Mouse (Mus musculus): ENCODE measurements at regions not wholly inside any gene's neighbourhood (a gene's known extent, or its start where the extent isn't known, plus 50 kb on each side); places are given as distances from the start of the nearest gene placed in this dataset.

DNA sequence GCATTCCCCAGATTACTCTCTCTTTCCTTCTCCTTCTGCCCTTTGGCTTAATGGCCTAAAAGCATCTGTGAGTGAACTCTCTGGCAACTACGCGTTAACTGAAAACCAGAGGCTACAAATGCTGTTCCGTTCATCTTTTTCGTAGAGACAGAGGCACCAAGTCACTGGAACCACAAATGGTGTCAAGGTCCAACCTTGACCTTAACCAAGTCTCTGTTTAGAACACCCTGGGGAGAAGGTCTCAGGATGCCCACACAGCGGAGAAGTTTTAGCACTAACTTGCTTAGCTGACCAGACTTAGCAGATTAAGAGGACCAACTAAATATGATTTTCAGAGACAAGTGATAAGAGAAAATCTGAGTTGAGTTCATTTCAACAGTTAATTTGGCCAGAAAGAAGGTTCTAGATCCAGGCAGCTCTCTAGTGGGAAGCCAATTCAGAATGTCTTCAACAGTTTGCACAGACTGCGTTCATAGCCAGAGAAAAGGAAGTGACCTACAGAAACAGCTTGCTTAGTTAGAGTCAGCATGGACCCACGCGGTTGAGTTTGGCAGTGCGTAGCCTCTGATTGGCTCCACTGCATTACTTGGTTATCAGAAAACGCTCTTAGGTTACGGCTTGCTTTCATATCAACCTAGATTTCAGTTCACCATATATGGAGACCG is 169.8 kb downstream of the Ly86 start:
- H3K4me2 ChIP-seq (replicated peaks; ENCODE audit: low read depth, low read length), result no peak overlapping the region; the same call in 1 of the 2 replicates
- H3K4me3 ChIP-seq (ENCODE audit: low read length), result no peak overlapping the region
- H3K27me3 ChIP-seq (ENCODE audit: control insufficient read depth, insufficient read depth, low read length), result no peaks in the 10 kb centered on the region
- peak overlapping the region; percentile 57 for H3K27ac ChIP-seq (ENCODE audit: low read depth, low read length)
- H3K4me1 ChIP-seq (ENCODE audit: control insufficient read depth, insufficient read depth, low read length), result peaks cover 12% of the 10 kb centered on the region
- 73% methylated on average over 12 of the region's 12 CpGs for WGBS
- H3K36me3 ChIP-seq (ENCODE audit: control insufficient read depth, insufficient read depth, low read length), result no peaks in the 10 kb centered on the region
- ATAC-seq (ENCODE audit: low FRiP score, low TSS enrichment), result no peak
- no peak overlapping the region for H3K9ac ChIP-seq (ENCODE audit: low read depth, low read length)
- H3K9me3 ChIP-seq (ENCODE audit: control insufficient read depth, low read length), result no peaks in the 10 kb centered on the region

DNA sequence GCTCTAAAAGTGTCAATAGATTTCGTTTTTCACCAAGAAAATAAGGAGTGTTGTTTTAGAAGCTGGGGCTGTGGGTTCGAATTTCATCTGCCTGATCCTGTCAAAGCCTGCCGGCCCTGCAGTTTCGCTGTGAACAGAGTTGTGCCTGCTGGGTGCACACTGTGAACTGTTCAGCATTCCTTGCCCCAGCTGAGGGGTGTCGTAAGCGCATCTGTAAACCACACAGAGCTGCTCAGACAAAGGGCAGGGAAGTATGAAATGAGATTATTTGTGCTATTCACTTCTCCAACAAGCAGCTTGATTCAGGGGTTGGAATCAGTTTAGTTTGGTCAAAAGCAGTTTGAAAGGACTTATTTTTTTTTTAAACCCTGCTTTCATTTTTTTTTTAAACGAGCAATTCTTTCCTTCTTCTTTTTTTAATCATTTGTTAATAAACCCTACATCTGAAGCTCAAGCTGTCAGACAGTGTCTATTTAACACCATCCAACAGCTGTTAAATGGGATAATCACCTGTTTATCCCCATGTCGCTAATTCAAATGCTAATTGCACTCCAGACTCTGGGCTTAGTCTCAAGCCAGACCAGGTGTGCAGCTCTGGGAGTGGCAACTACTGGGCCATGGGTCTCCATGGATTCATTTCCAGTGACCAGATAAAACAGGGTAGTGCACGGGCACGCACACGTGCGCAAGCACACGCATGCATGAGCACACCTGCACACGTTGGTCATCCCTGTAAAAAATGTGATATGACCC is 172.2 kb downstream of the Ly86 start:
- Histone ChIP-seq H3K4me3 (ENCODE audit: low read length) (no peak overlapping the region), H3K4me2 (replicated peaks; ENCODE audit: low read depth, low read length) (no peak overlapping the region), H3K27me3 (ENCODE audit: control insufficient read depth, insufficient read depth, low read length) (no peaks in the 10 kb centered on the region), H3K9me3 (ENCODE audit: control insufficient read depth, low read length) (no peaks in the 10 kb centered on the region), H3K36me3 (ENCODE audit: control insufficient read depth, insufficient read depth, low read length) (no peaks in the 10 kb centered on the region), H3K9ac (ENCODE audit: low read depth, low read length) (no peak overlapping the region), H3K4me1 (ENCODE audit: control insufficient read depth, insufficient read depth, low read length) (peaks cover 12% of the 10 kb centered on the region), H3K27ac (ENCODE audit: low read depth, low read length) (no peak overlapping the region)
- 52% methylated on average over 14 of the region's 14 CpGs for WGBS
- no peak for ATAC-seq (ENCODE audit: low FRiP score, low TSS enrichment)

DNA sequence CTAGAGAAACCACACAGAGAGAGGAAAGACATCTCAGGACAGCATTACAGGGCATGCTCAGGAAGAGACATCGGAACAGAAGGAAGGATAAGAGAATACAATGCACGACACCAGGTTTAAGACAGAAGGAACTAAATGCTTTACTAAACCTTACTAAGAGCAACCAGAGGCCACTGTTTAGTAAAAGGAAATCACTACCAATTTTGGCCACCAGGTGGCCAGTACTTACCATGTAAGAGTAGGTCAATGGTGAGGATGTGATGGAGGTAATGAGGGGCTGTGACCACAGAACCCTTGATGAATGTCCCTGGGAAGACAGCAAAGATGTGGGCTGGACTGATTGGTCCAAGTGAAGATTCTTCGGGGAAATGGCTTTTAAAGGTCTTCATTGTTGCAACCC is 174.9 kb downstream of the Ly86 start:
- Histone ChIP-seq H3K9me3 (ENCODE audit: control insufficient read depth, low read length) (no peaks in the 10 kb centered on the region), H3K27ac (ENCODE audit: low read depth, low read length) (no peak overlapping the region), H3K27me3 (ENCODE audit: control insufficient read depth, insufficient read depth, low read length) (no peaks in the 10 kb centered on the region), H3K4me1 (ENCODE audit: control insufficient read depth, insufficient read depth, low read length) (peaks cover 2% of the 10 kb centered on the region; the same call in 1 of the 2 replicates), H3K9ac (ENCODE audit: low read depth, low read length) (no peak overlapping the region), H3K4me3 (ENCODE audit: low read length) (no peak overlapping the region), H3K36me3 (ENCODE audit: control insufficient read depth, insufficient read depth, low read length) (no peaks in the 10 kb centered on the region), H3K4me2 (replicated peaks; ENCODE audit: low read depth, low read length) (no peak overlapping the region)
- 80% methylated on average over 3 of the region's 3 CpGs for WGBS
- ATAC-seq (ENCODE audit: low FRiP score, low TSS enrichment), result no peak

- Histone ChIP-seq H3K27me3 (ENCODE audit: control insufficient read depth, insufficient read depth, low read length) (no peaks in the 10 kb centered on the region), H3K9ac (ENCODE audit: low read depth, low read length) (no peak overlapping the region), H3K4me2 (replicated peaks; ENCODE audit: low read depth, low read length) (no peak overlapping the region), H3K27ac (ENCODE audit: low read depth, low read length) (no peak overlapping the region), H3K9me3 (ENCODE audit: control insufficient read depth, low read length) (no peaks in the 10 kb centered on the region), H3K36me3 (ENCODE audit: control insufficient read depth, insufficient read depth, low read length) (no peaks in the 10 kb centered on the region), H3K4me1 (ENCODE audit: control insufficient read depth, insufficient read depth, low read length) (0 out of 2 replicates have a peak, but pooled peaks cover 9% of the 10 kb centered on the region), H3K4me3 (ENCODE audit: low read length) (no peak overlapping the region)
- WGBS, result 80% methylated on average over 15 of the region's 15 CpGs
- ATAC-seq (ENCODE audit: low FRiP score, low TSS enrichment), result no peak
Measured at GRCm38 (mm10) chr13:37525097-37525726, 180.2 kb downstream of the Ly86 start.

GRCm38 (mm10) chr13:37526102-37526501 is 181.1 kb downstream of the Ly86 start:
- ATAC-seq (ENCODE audit: low FRiP score, low TSS enrichment), result no peak
- H3K27ac ChIP-seq (ENCODE audit: low read depth, low read length), result no peak overlapping the region
- H3K4me1 ChIP-seq (ENCODE audit: control insufficient read depth, insufficient read depth, low read length), result 0 out of 2 replicates have a peak, but pooled peaks cover 9% of the 10 kb centered on the region
- H3K27me3 ChIP-seq (ENCODE audit: control insufficient read depth, insufficient read depth, low read length), result no peaks in the 10 kb centered on the region
- no peaks in the 10 kb centered on the region for H3K9me3 ChIP-seq (ENCODE audit: control insufficient read depth, low read length)
- 76% methylated on average over 8 of the region's 8 CpGs for WGBS
- no peak overlapping the region for H3K9ac ChIP-seq (ENCODE audit: low read depth, low read length)
- H3K4me2 ChIP-seq (replicated peaks; ENCODE audit: low read depth, low read length), result no peak overlapping the region
- H3K4me3 ChIP-seq (ENCODE audit: low read length), result no peak overlapping the region
- no peaks in the 10 kb centered on the region for H3K36me3 ChIP-seq (ENCODE audit: control insufficient read depth, insufficient read depth, low read length)

- WGBS, result 48% methylated on average over 9 of the region's 9 CpGs
- peak; percentile 40; the same call in 1 of the 2 replicates for ATAC-seq (ENCODE audit: low FRiP score, low TSS enrichment)
- no peaks in the 10 kb centered on the region for H3K27me3 ChIP-seq (ENCODE audit: control insufficient read depth, insufficient read depth, low read length)
- H3K9ac ChIP-seq (ENCODE audit: low read depth, low read length), result no peak overlapping the region
- H3K27ac ChIP-seq (ENCODE audit: low read depth, low read length), result no peak overlapping the region; the same call in 1 of the 2 replicates
- no peaks in the 10 kb centered on the region for H3K9me3 ChIP-seq (ENCODE audit: control insufficient read depth, low read length)
- no peak overlapping the region for H3K4me2 ChIP-seq (replicated peaks; ENCODE audit: low read depth, low read length)
- no peaks in the 10 kb centered on the region for H3K36me3 ChIP-seq (ENCODE audit: control insufficient read depth, insufficient read depth, low read length)
- 0 out of 2 replicates have a peak, but pooled peaks cover 16% of the 10 kb centered on the region for H3K4me1 ChIP-seq (ENCODE audit: control insufficient read depth, insufficient read depth, low read length)
- H3K4me3 ChIP-seq (ENCODE audit: low read length), result no peak overlapping the region
Measured at GRCm38 (mm10) chr13:37528380-37528779, 183.4 kb downstream of the Ly86 start.

GRCm38 (mm10) chr13:37528876-37529275 is 183.9 kb downstream of the Ly86 start:
- 0 out of 2 replicates have a peak, but pooled peaks cover 16% of the 10 kb centered on the region for H3K4me1 ChIP-seq (ENCODE audit: control insufficient read depth, insufficient read depth, low read length)
- H3K9ac ChIP-seq (ENCODE audit: low read depth, low read length), result no peak overlapping the region
- H3K4me3 ChIP-seq (ENCODE audit: low read length), result no peak overlapping the region
- H3K27ac ChIP-seq (ENCODE audit: low read depth, low read length), result no peak overlapping the region; the same call in 1 of the 2 replicates
- no peak for ATAC-seq (ENCODE audit: low FRiP score, low TSS enrichment)
- WGBS, result 59% methylated on average over 7 of the region's 7 CpGs
- H3K27me3 ChIP-seq (ENCODE audit: control insufficient read depth, insufficient read depth, low read length), result no peaks in the 10 kb centered on the region
- no peak overlapping the region for H3K4me2 ChIP-seq (replicated peaks; ENCODE audit: low read depth, low read length)
- no peaks in the 10 kb centered on the region for H3K36me3 ChIP-seq (ENCODE audit: control insufficient read depth, insufficient read depth, low read length)
- no peaks in the 10 kb centered on the region for H3K9me3 ChIP-seq (ENCODE audit: control insufficient read depth, low read length)

- 0 out of 2 replicates have a peak, but pooled peaks cover 16% of the 10 kb centered on the region for H3K4me1 ChIP-seq (ENCODE audit: control insufficient read depth, insufficient read depth, low read length)
- no peaks in the 10 kb centered on the region for H3K36me3 ChIP-seq (ENCODE audit: control insufficient read depth, insufficient read depth, low read length)
- H3K9me3 ChIP-seq (ENCODE audit: control insufficient read depth, low read length), result no peaks in the 10 kb centered on the region
- no peak overlapping the region for H3K4me2 ChIP-seq (replicated peaks; ENCODE audit: low read depth, low read length)
- no peak overlapping the region; the same call in 1 of the 2 replicates for H3K27ac ChIP-seq (ENCODE audit: low read depth, low read length)
- no peaks in the 10 kb centered on the region for H3K27me3 ChIP-seq (ENCODE audit: control insufficient read depth, insufficient read depth, low read length)
- 49% methylated on average over 8 of the region's 8 CpGs for WGBS
- H3K9ac ChIP-seq (ENCODE audit: low read depth, low read length), result no peak overlapping the region
- no peak overlapping the region for H3K4me3 ChIP-seq (ENCODE audit: low read length)
- ATAC-seq (ENCODE audit: low FRiP score, low TSS enrichment), result no peak; the same call in 1 of the 2 replicates
Measured at GRCm38 (mm10) chr13:37531512-37532183, 186.6 kb downstream of the Ly86 start.

Data from kidney, embryonic 14.5 days (tissue).